Mouse (Mus musculus): ENCODE measurements around the gene Iqcc.

Gene Iqcc

DNA sequence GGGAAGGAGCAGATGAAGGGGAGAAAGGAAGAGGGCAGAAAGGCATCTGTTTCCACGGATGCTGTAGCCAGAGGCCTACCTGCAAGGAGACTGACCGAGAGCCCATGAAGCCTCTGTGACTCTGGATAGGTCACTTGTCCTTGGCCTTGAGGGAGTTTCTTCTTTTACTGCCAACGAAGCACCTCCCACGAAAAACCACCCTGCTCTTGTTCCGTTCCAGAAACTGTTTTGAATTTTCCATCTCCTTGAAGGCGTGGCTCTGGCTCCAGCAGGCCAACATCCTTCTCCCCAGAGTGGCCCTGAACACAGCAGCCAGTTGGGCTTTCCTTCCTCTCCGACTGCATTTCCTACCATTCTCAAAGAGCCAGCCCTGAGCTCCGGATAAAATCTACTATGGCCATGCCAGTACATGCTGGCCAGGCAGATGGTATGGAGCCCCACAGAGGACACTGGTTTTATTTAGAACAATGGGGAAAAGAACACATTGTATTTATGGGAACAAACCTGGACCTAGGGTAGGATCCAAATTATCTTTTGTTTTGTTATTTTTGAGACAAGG lies 2.5 kb upstream of the Iqcc start:
- no peak for DNase-seq

DNA sequence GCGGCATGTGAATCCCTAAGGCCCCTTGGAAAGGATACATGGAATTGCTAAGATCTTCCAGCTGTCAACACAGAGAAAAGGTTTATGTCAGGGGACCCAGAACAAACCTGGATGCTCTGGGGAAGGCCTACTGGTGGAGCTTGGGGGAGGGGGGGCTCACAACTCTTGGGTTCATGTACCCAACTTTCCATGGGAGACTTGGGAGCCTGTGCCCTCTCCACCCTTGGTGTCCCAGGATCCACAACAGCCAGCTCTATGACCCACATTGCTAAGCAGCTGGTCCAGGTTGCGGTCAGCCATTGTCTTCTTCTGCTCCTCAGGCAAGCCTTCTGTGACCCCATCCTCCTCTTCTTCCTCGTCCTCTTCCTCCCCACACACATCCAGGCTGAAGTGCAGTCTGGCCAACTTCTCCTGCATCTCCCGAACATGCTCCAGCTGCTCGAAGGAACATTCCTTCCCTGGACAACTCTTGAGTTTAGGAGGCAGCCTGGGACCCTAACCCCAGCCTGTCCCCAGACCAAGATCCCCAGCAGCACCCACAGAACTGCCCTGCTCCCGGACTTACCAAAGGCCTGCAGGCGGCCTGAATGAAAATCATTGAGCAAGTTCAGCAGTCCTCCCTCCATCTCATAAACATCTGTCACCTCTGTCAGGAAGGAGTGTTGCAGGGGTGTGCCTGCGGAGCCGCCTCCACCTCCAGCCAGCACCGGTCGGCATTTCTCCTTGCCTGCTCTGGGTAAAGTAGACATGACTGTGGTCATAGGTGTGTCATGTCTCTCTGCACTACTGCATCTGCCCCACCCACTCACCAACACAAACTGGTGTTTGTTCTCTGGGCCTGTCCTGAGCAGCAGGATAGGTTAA lies 1.8 kb upstream of the Iqcc start:
- no peak for DNase-seq

DNA sequence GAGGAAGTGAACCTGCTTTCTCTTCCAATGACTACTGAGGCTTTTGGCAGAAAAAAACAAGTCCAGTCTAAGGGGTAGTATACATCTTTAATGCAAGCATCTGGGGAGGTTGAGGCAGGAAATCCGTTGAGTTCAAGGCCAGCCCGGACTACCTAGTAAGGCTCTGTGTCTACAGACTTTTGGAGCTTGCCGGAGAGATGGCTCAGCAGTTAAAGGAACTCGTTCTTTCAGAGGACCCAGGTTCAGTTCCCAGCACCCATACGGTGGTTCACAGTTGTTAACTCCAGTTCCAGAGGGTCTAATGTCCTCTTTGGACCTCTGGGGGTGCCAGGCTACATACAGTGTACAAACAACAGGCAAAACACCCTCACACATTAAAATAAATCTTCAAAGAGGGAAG lies 868 bp downstream of the Iqcc start:
- DNase-seq, result no peak

DNA sequence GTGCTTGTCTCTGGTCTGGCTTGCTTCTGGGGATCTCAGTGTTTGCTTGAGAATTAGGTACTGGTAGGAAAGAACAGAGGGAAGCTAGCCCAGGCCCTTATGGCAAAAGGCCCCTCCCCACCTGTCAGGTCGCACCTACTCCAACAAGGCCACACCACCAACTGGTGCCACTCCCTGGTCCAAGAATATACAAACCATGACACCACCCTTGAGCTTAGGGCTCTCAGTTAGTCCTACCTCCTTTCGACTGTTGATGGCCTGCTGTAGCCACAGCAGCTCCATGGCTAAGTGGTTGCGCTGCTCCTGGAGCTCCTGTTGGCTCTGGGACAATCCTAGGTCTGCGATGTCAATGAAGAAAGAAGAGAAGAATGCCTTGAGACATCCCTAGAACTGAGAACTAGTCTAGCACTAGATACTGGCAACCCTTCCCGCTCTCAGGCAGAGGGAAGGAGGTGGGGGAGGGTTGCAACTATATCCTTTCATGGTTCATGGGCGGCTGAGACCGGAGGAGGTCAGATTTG lies 1.7 kb downstream of the Iqcc start:
- no peak for DNase-seq

DNA sequence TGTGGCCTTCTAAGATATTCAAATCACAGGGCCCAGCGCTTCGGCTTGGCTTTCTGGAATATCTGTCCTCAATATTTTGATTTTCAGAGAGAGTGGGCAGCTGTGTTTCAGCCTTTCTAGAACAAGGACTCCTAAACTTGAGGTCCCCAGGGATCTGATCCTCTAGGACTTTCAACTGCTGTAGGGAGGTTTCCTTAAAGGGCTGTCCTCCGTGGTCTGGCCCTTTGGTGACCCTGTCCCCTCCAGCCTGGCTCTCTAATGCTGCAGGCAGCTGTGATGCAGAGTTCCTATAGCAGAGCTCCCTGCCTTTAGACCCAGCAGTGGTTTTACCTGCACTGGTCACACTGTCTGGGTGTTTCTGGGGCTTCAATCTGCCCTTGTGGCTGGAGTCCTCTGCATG lies 2.3 kb downstream of the Iqcc start:
- DNase-seq, result no peak

DNA sequence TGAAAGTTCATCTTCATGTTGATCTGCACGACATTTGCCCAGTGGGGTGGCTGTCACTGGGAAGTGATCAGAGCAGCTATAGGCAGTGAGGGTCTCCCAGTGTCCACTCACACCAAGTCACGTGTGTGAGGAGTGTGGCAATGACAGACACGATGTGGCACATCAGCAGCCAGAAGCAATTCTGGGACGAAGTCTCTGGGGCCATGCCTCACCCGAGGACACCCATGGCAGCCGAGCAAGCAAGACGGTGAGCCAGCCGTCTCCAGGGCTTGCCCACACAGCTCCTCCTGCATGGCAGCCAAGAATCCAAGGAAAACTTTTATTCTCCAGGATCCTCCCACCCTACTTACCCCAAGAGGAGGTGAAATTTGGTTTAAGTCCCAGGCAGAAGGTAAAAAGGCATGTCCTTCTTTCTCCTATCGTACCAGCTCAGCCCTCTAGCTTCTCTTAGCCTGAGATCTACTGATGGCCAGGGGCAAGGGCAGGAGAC lies 3.1 kb downstream of the Iqcc start:
- DNase-seq, result no peak

DNA sequence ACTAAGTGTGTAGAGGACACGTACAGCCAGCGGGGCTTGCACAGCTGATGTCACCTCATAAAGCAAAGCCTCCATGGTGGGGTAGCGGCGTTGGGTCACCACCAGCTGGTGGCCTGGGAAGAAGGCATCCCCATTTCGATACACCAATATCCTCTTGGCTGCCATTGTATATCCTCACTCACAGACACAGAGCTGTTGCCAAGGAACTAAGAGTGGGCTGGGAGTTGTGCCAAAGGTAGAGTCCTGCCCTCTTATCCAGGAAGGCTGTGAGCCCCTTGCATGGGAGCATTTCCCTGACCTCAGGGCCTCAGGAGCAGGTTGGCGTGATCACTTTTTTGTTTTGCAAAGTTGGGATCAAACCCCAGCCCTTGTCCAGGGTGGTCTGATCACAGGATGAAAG lies 4.8 kb downstream of the Iqcc start, which contains the start of gene Dcdc2b:
TSS of gene Dcdc2b (minus strand) at position 165 of the 400 bp plus-strand sequence.
- no peak for DNase-seq

GRCm38 (mm10) chr4:129610472-129610871 lies 8.4 kb downstream of the Iqcc start:
- DNase-seq, result no peak

DNA sequence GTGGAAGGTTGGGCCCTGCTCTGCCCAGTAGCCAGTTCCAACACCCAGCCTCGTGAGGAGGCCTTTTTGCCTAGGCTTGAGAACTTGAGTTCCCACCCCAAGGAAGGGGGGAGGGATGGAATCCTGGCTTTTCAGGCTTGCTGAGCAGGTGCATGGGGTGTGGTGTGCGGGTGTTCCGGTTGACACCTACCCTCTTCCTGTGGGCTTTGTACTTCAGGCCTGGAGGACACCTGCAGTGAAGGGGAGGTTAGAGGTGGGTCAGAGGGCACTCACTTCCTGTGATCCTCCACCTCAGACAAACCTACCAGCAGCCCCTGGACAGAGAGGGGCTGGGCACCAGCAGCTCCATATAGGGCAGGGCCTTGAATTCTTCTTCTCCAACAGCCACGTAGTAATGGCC lies 8.9 kb downstream of the Iqcc start:
- DNase-seq, result no peak

- DNase-seq, result no peak
Measured at GRCm38 (mm10) chr4:129609139-129609631, 9.7 kb downstream of the Iqcc start.

- DNase-seq, result peak; percentile 86
Measured at GRCm38 (mm10) chr4:129608426-129609025, 10.4 kb downstream of the Iqcc start.

- DNase-seq, result peak; percentile 83
Measured at GRCm38 (mm10) chr4:129600233-129601158, 18.4 kb downstream of the Iqcc start, which contains the start of the genes Eif3i and Tmem234. Eif3i (minus strand) TSS chr4:129600648. Tmem234 (plus strand) TSS chr4:129600668.

DNA sequence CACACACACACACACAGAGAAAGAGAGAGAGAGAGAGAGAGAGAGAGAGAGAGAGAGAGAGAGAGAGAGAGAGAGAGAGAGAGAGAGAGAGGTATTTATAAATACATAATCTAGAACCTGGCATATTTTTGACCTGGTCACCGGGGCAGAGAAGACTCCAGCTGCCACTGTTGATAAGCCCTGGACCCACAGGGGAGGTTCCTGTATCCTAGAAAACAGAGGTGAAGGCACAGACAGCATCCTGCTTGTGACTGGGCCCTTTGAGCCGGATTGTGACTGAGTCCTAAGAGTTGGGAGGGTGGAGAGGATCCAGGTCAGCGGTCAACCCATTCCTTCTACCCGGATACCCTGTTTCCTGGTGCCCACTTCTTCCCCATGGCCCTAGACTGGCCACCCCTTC lies 30.0 kb downstream of the Iqcc start:
- DNase-seq, result no peak

- DNase-seq, result no peak
Measured at GRCm38 (mm10) chr4:129586943-129587342, 32.0 kb downstream of the Iqcc start.

GRCm38 (mm10) chr4:129585773-129586172 lies 33.1 kb downstream of the Iqcc start:
- DNase-seq, result no peak

GRCm38 (mm10) chr4:129584884-129585608 lies 33.9 kb downstream of the Iqcc start:
- peak; percentile 87 for DNase-seq

GRCm38 (mm10) chr4:129584370-129584769 lies 34.5 kb downstream of the Iqcc start:
- no peak for DNase-seq

- DNase-seq, result no peak
Measured at GRCm38 (mm10) chr4:129582251-129582650, 36.6 kb downstream of the Iqcc start.

- no peak for DNase-seq
Measured at GRCm38 (mm10) chr4:129580347-129580746, 38.6 kb downstream of the Iqcc start.

DNA sequence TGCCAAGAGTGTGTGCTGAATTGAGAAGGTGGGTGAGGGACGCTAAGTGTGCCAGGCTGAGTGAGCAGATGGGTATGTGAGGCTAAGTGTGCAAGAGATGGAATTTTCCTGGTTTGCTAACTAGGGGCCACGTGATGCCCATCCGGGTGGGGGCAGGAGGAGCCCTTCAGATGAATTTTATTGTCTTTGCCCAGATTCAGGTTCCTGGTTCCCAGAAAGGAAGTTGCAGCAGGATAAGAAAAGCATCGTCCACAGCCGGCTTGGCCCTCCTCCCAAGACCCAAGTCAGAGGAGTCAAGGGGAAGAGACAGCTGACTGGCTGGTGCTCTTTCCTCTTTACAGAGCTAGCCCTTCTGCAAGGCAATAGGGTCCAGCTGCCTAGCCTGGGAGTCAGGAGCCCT lies 40.4 kb downstream of the Iqcc start, which contains the start of gene Fam167b:
TSS of gene Fam167b (minus strand) at position 84 of the 400 bp plus-strand sequence.
- DNase-seq, result no peak

- no peak for DNase-seq
Measured at GRCm38 (mm10) chr4:129577688-129578087, 41.2 kb downstream of the Iqcc start.

Data from right cerebral cortex, postnatal 14 days (tissue).